In genomic region chr6:30172441-30172819, GRCm38 (mm10) we compare ENCODE assay signal across 10 mouse cellular contexts.
A peak's percentile ranks its signal among the peaks of the same experiment; 100 is the strongest.
DNase-seq lines count a peak whose midpoint lies in the region; ATAC-seq and TF ChIP-seq lines count a peak whose summit lies in the region.
"Had no signal": no experiment of that assay in that cellular context is flagged by ENCODE, and none has a peak within 500 bp of the region (broad histone marks: within the 10 kb centered on the region; RNA-seq: fewer than 3 reads in every experiment).

No protein-coding gene starts in this region.

- no peaks in the 10 kb centered on the region for H3K36me3 ChIP-seq in hindbrain, embryonic 11.5 days (ENCODE audit: control insufficient read depth, insufficient read depth, low read length)
- H3K36me3 ChIP-seq in hindbrain, postnatal 0 days (ENCODE audit: insufficient read depth, low read length) = no peaks in the 10 kb centered on the region
- H3K36me3 ChIP-seq in CH12.LX (replicated peaks in 1 of 2; ENCODE audit: control insufficient read depth in 1 of 2, insufficient read depth in 1 of 2, low read length in 1 of 2) = peaks cover 4 to 37% of the 10 kb centered on the region in 2 experiments
- no peaks in the 10 kb centered on the region for H3K36me3 ChIP-seq in embryonic facial prominence, embryonic 13.5 days
- no peaks in the 10 kb centered on the region for H3K36me3 ChIP-seq in limb, embryonic 14.5 days (ENCODE audit: control insufficient read depth, insufficient read depth, low read length)

- no peak for TF ChIP-seq CTCF in hindbrain, postnatal 0 days (IDR thresholded peaks at IDR 0.05; ENCODE audit: low read depth)
- TF ChIP-seq CTCF in CH12.LX (conservative IDR thresholded peaks at IDR 0.05 in 1 of 2, IDR thresholded peaks at IDR 0.05 in 1 of 2; ENCODE audit: low read depth in 2 of 2, low read length in 2 of 2) = no peak
- TF ChIP-seq CTCF in left cerebral cortex, adult 2 months (IDR thresholded peaks at IDR 0.05) = no peak

- in situ Hi-C loops in CH12.LX (cut with MboI; ENCODE audit: low pct_ligation_motif_present, low pct_unique_long_range_greater_than_20kb, low sequenced_read_pairs) = no loop called here

- DNase-seq in hindbrain, embryonic 11.5 days (ENCODE audit: low spot score) = peak; percentile 50
- no peak for DNase-seq in hindbrain, postnatal 0 days (ENCODE audit: low spot score)
- no peak for DNase-seq in CH12.LX (ENCODE audit: extremely low read depth)
- no peak for DNase-seq in limb, embryonic 14.5 days (ENCODE audit: low spot score)
- DNase-seq in frontal cortex, postnatal 25 days (ENCODE audit: low spot score in 2 of 2) = no peak
- no peak for DNase-seq in left cerebral cortex, adult 2 months (ENCODE audit: extremely low spot score in 1 of 2, low spot score in 2 of 2)
- DNase-seq in layer of hippocampus, adult 9-11 months = no peak
- DNase-seq: adrenal gland, postnatal 25 days; layer of hippocampus, postnatal 36 days had no signal

- no peak for TF ChIP-seq EP300 in CH12.LX (IDR thresholded peaks at IDR 0.05; ENCODE audit: low read length)

- no peaks in the 10 kb centered on the region for H3K79me2 ChIP-seq in CH12.LX (replicated peaks; ENCODE audit: control insufficient read depth, extremely low read depth, insufficient read depth, poor library complexity, severe bottlenecking)

- no peak for TF ChIP-seq RAD21 in CH12.LX (IDR thresholded peaks at IDR 0.05; ENCODE audit: low read depth, low read length)

- H3K27ac ChIP-seq in hindbrain, embryonic 11.5 days (ENCODE audit: low read depth, low read length) = no peak overlapping the region
- no peak overlapping the region for H3K27ac ChIP-seq in hindbrain, postnatal 0 days
- no peak overlapping the region for H3K27ac ChIP-seq in CH12.LX (ENCODE audit: insufficient read depth, low read depth)
- H3K27ac ChIP-seq in embryonic facial prominence, embryonic 13.5 days = no peak overlapping the region
- H3K27ac ChIP-seq in limb, embryonic 14.5 days (replicated peaks; ENCODE audit: low read depth, low read length) = no peak overlapping the region
- no peak overlapping the region for H3K27ac ChIP-seq in left cerebral cortex, adult 2 months

- peak overlapping the region; percentile 27 for H3K4me3 ChIP-seq in hindbrain, embryonic 11.5 days (ENCODE audit: low read depth, low read length)
- no peak overlapping the region for H3K4me3 ChIP-seq in hindbrain, postnatal 0 days (ENCODE audit: low read length)
- peak overlapping the region in 2 of 3 experiments; percentile 78 to 92 for H3K4me3 ChIP-seq in CH12.LX (replicated peaks in 1 of 3; ENCODE audit: low read depth in 2 of 3, low read length in 2 of 3, poor library complexity in 1 of 3)
- peak overlapping the region; percentile 49 for H3K4me3 ChIP-seq in embryonic facial prominence, embryonic 13.5 days
- H3K4me3 ChIP-seq in limb, embryonic 14.5 days (replicated peaks; ENCODE audit: low read length) = peak overlapping the region; percentile 34; the same call in 1 of the 2 replicates
- no peak overlapping the region for H3K4me3 ChIP-seq in left cerebral cortex, adult 2 months

- intact Hi-C loops in left cerebral cortex, adult 2 months (cut with DNase I) = no loop called here

- no peak for TF ChIP-seq POLR2A in CH12.LX (IDR thresholded peaks at IDR 0.05; ENCODE audit: low read depth, low read length)
- TF ChIP-seq POLR2A in limb, embryonic 14.5 days (IDR thresholded peaks at IDR 0.05; ENCODE audit: borderline replicate concordance, extremely low read depth, insufficient read depth, insufficient read length) = no peak

- peaks cover 80% of the 10 kb centered on the region for H3K27me3 ChIP-seq in hindbrain, embryonic 11.5 days (ENCODE audit: control insufficient read depth, insufficient read depth, low read length)
- peaks cover 54% of the 10 kb centered on the region for H3K27me3 ChIP-seq in hindbrain, postnatal 0 days (ENCODE audit: insufficient read depth, low read length)
- H3K27me3 ChIP-seq in CH12.LX (replicated peaks) = peaks cover 18% of the 10 kb centered on the region
- peaks cover 79% of the 10 kb centered on the region for H3K27me3 ChIP-seq in embryonic facial prominence, embryonic 13.5 days
- H3K27me3 ChIP-seq in limb, embryonic 14.5 days (ENCODE audit: control insufficient read depth, insufficient read depth, low read length) = peaks cover 79% of the 10 kb centered on the region

- peaks cover 17% of the 10 kb centered on the region for H3K4me1 ChIP-seq in hindbrain, embryonic 11.5 days (replicated peaks; ENCODE audit: control insufficient read depth, insufficient read depth, low read length)
- H3K4me1 ChIP-seq in hindbrain, postnatal 0 days (ENCODE audit: insufficient read depth, low read length) = no peaks in the 10 kb centered on the region; the same call in 1 of the 2 replicates
- peaks cover 33 to 67% of the 10 kb centered on the region in 2 experiments for H3K4me1 ChIP-seq in CH12.LX (ENCODE audit: control insufficient read depth in 1 of 2, insufficient read depth in 2 of 2)
- peaks cover 87% of the 10 kb centered on the region for H3K4me1 ChIP-seq in embryonic facial prominence, embryonic 13.5 days
- H3K4me1 ChIP-seq in limb, embryonic 14.5 days (ENCODE audit: control insufficient read depth, insufficient read depth, low read length) = peaks cover 20% of the 10 kb centered on the region

- WGBS in hindbrain, embryonic 11.5 days = 5% methylated on average over 8 of the region's 8 CpGs
- WGBS in hindbrain, postnatal 0 days = 15% methylated on average over 8 of the region's 8 CpGs
- 9% methylated on average over 8 of the region's 8 CpGs for whole genome bisulfite sequencing in embryonic facial prominence, embryonic 13.5 days
- whole genome bisulfite sequencing in limb, embryonic 14.5 days = 6% methylated on average over 8 of the region's 8 CpGs

- H3K9ac ChIP-seq in hindbrain, embryonic 11.5 days (ENCODE audit: low read depth, low read length) = no peak overlapping the region
- no peak overlapping the region for H3K9ac ChIP-seq in hindbrain, postnatal 0 days (replicated peaks; ENCODE audit: low read length)
- no peak overlapping the region for H3K9ac ChIP-seq in CH12.LX (ENCODE audit: insufficient read depth, low read depth)
- H3K9ac ChIP-seq in embryonic facial prominence, embryonic 13.5 days = peak overlapping the region; percentile 71; the same call in 1 of the 2 replicates
- H3K9ac ChIP-seq in limb, embryonic 14.5 days (ENCODE audit: low read depth, low read length, severe bottlenecking) = 0 out of 2 replicates have a peak overlapping the region, but pooled peaks have one; percentile 29

- no peak overlapping the region for H3K4me2 ChIP-seq in hindbrain, embryonic 11.5 days (replicated peaks; ENCODE audit: low read depth, low read length)
- no peak overlapping the region for H3K4me2 ChIP-seq in hindbrain, postnatal 0 days (ENCODE audit: low read depth, low read length)
- H3K4me2 ChIP-seq in CH12.LX (ENCODE audit: insufficient read depth, low read depth, poor library complexity, severe bottlenecking) = peak overlapping the region; percentile 81
- peak overlapping the region; percentile 65 for H3K4me2 ChIP-seq in embryonic facial prominence, embryonic 13.5 days
- H3K4me2 ChIP-seq in limb, embryonic 14.5 days (replicated peaks; ENCODE audit: low read depth, low read length, severe bottlenecking) = peak overlapping the region; percentile 54

- dilution Hi-C loops in CH12.LX (cut with MboI; ENCODE audit: extremely low pct_ligation_motif_present, extremely low pct_unique_long_range_greater_than_20kb, low sequenced_read_pairs) = no loop called here

- H3K9me3 ChIP-seq in hindbrain, embryonic 11.5 days (ENCODE audit: control insufficient read depth, low read length) = no peaks in the 10 kb centered on the region
- no peaks in the 10 kb centered on the region for H3K9me3 ChIP-seq in hindbrain, postnatal 0 days (ENCODE audit: low read length)
- H3K9me3 ChIP-seq in CH12.LX (replicated peaks; ENCODE audit: low read length) = no peaks in the 10 kb centered on the region
- no peaks in the 10 kb centered on the region for H3K9me3 ChIP-seq in embryonic facial prominence, embryonic 13.5 days
- H3K9me3 ChIP-seq in limb, embryonic 14.5 days (ENCODE audit: control insufficient read depth, low read length) = no peaks in the 10 kb centered on the region

- ATAC-seq in hindbrain, embryonic 11.5 days (ENCODE audit: low FRiP score) = no peak
- no peak for ATAC-seq in hindbrain, postnatal 0 days
- ATAC-seq in embryonic facial prominence, embryonic 13.5 days (ENCODE audit: insufficient number of reproducible peaks, insufficient read depth, low FRiP score, low TSS enrichment, low read depth) = no peak
- ATAC-seq in limb, embryonic 14.5 days (ENCODE audit: low FRiP score, low read depth) = no peak

TF ChIP-seq in CH12.LX, 34 proteins besides CTCF, POLR2A, EP300 and RAD21:
- TF ChIP-seq MYC (IDR thresholded peaks at IDR 0.05; ENCODE audit: low read depth, low read length) (no peak), E2F4 (IDR thresholded peaks at IDR 0.05; ENCODE audit: insufficient replicate concordance, low read depth, low read length) (no peak), MAZ (IDR thresholded peaks at IDR 0.05; ENCODE audit: low read depth, low read length) (no peak), ZMIZ1 (IDR thresholded peaks at IDR 0.05; ENCODE audit: low read depth, low read length) (no peak), ZNF384 (IDR thresholded peaks at IDR 0.05; ENCODE audit: low read depth, low read length) (no peak), IRF4 (IDR thresholded peaks at IDR 0.05; ENCODE audit: low read depth, low read length) (no peak), KAT2A (IDR thresholded peaks at IDR 0.05; ENCODE audit: insufficient replicate concordance, low read length) (no peak)

Comparison
In these comparisons a context has a peak if more than half of its experiments do, and no peak if none do; other contexts are left out.
1. H3K4me3 ChIP-seq: peak in hindbrain, embryonic 11.5 days (single experiment), CH12.LX (2 of 3), embryonic facial prominence, embryonic 13.5 days (single experiment) and limb, embryonic 14.5 days (single experiment); none in hindbrain, postnatal 0 days (single experiment) and left cerebral cortex, adult 2 months (single experiment).
2. H3K4me2 ChIP-seq: peak in CH12.LX (single experiment), embryonic facial prominence, embryonic 13.5 days (single experiment) and limb, embryonic 14.5 days (single experiment); none in hindbrain, embryonic 11.5 days (single experiment) and hindbrain, postnatal 0 days (single experiment).
3. H3K9ac ChIP-seq: peak in embryonic facial prominence, embryonic 13.5 days (single experiment) and limb, embryonic 14.5 days (single experiment); none in hindbrain, embryonic 11.5 days (single experiment), hindbrain, postnatal 0 days (single experiment) and CH12.LX (single experiment).